Mouse (Mus musculus): ENCODE data around the gene Amer2. TPM values are rescaled to one million over a fixed set of nuclear protein-coding genes. Genes with fewer than 3 reads are reported as not detected.

Gene Amer2
- polyA plus RNA-seq, 1 experiment from 2014 or later, result 1.1 TPM

Other genes with a start within 250 kb of the Amer2 start
- 10.8 and 13.0 TPM in 2 replicates for gene Atp8a2, start 176.1 kb upstream of the Amer2 start, polyA plus RNA-seq (2016; fragmentation: Nextera tagmentation; extraction: Ambion mirVana)
- gene Nupl1, start 121.8 kb upstream of the Amer2 start, polyA plus RNA-seq (2016; fragmentation: Nextera tagmentation; extraction: Ambion mirVana), result not detected in 2 replicates
- gene Gm49336, start 121.8 kb upstream of the Amer2 start, polyA plus RNA-seq (2016; fragmentation: Nextera tagmentation; extraction: Ambion mirVana), result 52.5 and 53.8 TPM in 2 replicates
- 30.5 and 31.1 TPM in 2 replicates for gene Mtmr6, start 108.0 kb upstream of the Amer2 start, polyA plus RNA-seq (2016; fragmentation: Nextera tagmentation; extraction: Ambion mirVana)